Mouse (Mus musculus) CD4-positive, CD25-positive, alpha-beta regulatory T cell, adult 2 months (primary cell): ENCODE results near the gene Scd3.
A peak's percentile ranks its signal among the peaks of the same experiment; 100 is the strongest.
"Not testable (repeated sequence)": the region's sequence is repeated elsewhere in the genome, so short reads cannot be mapped to it uniquely, and the experiment has no call there.

ENCODE experiments used
- DNase-seq: peaks from one replicate; pipeline ENCODE4 v3.0.0-alpha.2; 2012; ENCODE audit warnings: low read depth, low spot score

Scd3 gene

GRCm38 (mm10) chr19:44267499-44268002, 64.5 kb downstream of the Scd3 start:
- no peak for DNase-seq

GRCm38 (mm10) chr19:44273711-44274110, 70.6 kb downstream of the Scd3 start:
- no peak for DNase-seq

GRCm38 (mm10) chr19:44274452-44274851, 71.4 kb downstream of the Scd3 start:
- DNase-seq = no peak

GRCm38 (mm10) chr19:44275418-44275817, 72.3 kb downstream of the Scd3 start:
- DNase-seq = no peak

- no peak for DNase-seq
Measured at GRCm38 (mm10) chr19:44276861-44277260, 73.8 kb downstream of the Scd3 start.

GRCm38 (mm10) chr19:44277931-44278330, 74.9 kb downstream of the Scd3 start:
- DNase-seq = no peak

- DNase-seq = peak; percentile 73
Measured at GRCm38 (mm10) chr19:44280755-44281154, 77.7 kb downstream of the Scd3 start.

GRCm38 (mm10) chr19:44281825-44282447, 78.9 kb downstream of the Scd3 start:
- DNase-seq = not testable (repeated sequence)

- peak; percentile 83 for DNase-seq
Measured at GRCm38 (mm10) chr19:44282534-44283156, 79.6 kb downstream of the Scd3 start.

GRCm38 (mm10) chr19:44283157-44284024, 80.3 kb downstream of the Scd3 start:
- DNase-seq = peak; percentile 83

- DNase-seq = peak; percentile 95
Measured at GRCm38 (mm10) chr19:44284025-44284695, 81.1 kb downstream of the Scd3 start.

- peak; percentile 64 for DNase-seq
Measured at GRCm38 (mm10) chr19:44284723-44285122, 81.7 kb downstream of the Scd3 start.

- no peak for DNase-seq
Measured at GRCm38 (mm10) chr19:44285554-44285953, 82.5 kb downstream of the Scd3 start.

GRCm38 (mm10) chr19:44286109-44286508, 83.0 kb downstream of the Scd3 start:
- DNase-seq = no peak

GRCm38 (mm10) chr19:44287415-44288110, 84.5 kb downstream of the Scd3 start:
- DNase-seq = no peak

GRCm38 (mm10) chr19:44292083-44292482, 89.0 kb downstream of the Scd3 start:
- no peak for DNase-seq

GRCm38 (mm10) chr19:44292483-44292882, 89.4 kb downstream of the Scd3 start:
- DNase-seq = no peak

- no peak for DNase-seq
Measured at GRCm38 (mm10) chr19:44292941-44293768, 90.1 kb downstream of the Scd3 start, which contains the start of gene Scd2. Gene Scd2 (plus strand): TSS chr19:44293674.
